Mouse (Mus musculus) stomach, embryonic 14.5 days (tissue): ENCODE data around the gene Nxn. TPM values are rescaled to one million over a fixed set of nuclear protein-coding genes. Genes with fewer than 3 reads are reported as not detected.

Experiments used
- ATAC-seq: fragments of 200-750 bp; cut with Nextera tagmentation; 2 replicates; pipeline ENCODE4 v1.8.0; 2017; ENCODE audit warnings: low read depth, moderate TSS enrichment; ENCODE audit not compliant: insufficient number of reproducible peaks, insufficient read depth, low FRiP score
- H3K27ac ChIP-seq: fragments of 300-500 bp; sonication (generic); 2 replicates; pipeline ENCODE4 v1.5.1; 2014; ENCODE audit warnings: mild to moderate bottlenecking, low read length, moderate library complexity, mixed read lengths
- H3K27me3 ChIP-seq: fragments of 300-500 bp; sonication (generic); 2 replicates; pipeline ENCODE4 v1.6.1; 2014; ENCODE audit warnings: low read length, control low read depth, mixed read lengths; ENCODE audit not compliant: control insufficient read depth, insufficient read depth
- H3K36me3 ChIP-seq: fragments of 300-500 bp; sonication (generic); 2 replicates; pipeline ENCODE4 v1.6.1; 2014; ENCODE audit warnings: mild to moderate bottlenecking, control low read depth, low read length, moderate library complexity, mixed read lengths; ENCODE audit not compliant: control insufficient read depth, insufficient read depth
- H3K4me1 ChIP-seq: fragments of 300-500 bp; sonication (generic); 2 replicates; pipeline ENCODE4 v1.6.1; 2014; ENCODE audit warnings: low read length, control low read depth, mixed read lengths; ENCODE audit not compliant: control insufficient read depth, insufficient read depth
- H3K4me2 ChIP-seq: fragments of 300-500 bp; sonication (generic); replicated peaks from 2 replicates; pipeline ENCODE4 v1.6.1; 2014; ENCODE audit warnings: low read depth, low read length, control low read depth
- H3K4me3 ChIP-seq: fragments of 300-500 bp; sonication (generic); 2 replicates; pipeline ENCODE4 v1.5.1; 2014; ENCODE audit warnings: low read depth, low read length, control low read depth
- H3K9ac ChIP-seq: fragments of 300-500 bp; sonication (generic); replicated peaks from 2 replicates; pipeline ENCODE4 v1.6.1; 2014; ENCODE audit warnings: low read depth, mild to moderate bottlenecking, control low read depth, low read length, moderate library complexity, mixed read lengths
- H3K9me3 ChIP-seq: fragments of 300-500 bp; sonication (generic); 2 replicates; pipeline ENCODE4 v1.6.1; 2016; ENCODE audit warnings: low read depth, low read length, control low read depth; ENCODE audit not compliant: control insufficient read depth
- WGBS: fragments of 180-500 bp; shearing (Covaris S2); extraction: QIAGEN DNeasy Blood & Tissue Kit; methylation state at CpG from one replicate; pipeline ENCODE4 v1.1.7; 2014; 5-methylcytosine and 5-hydroxymethylcytosine counted together
- polyA plus RNA-seq: library from polyadenylated mRNA; unstranded; fragments of >200 nt; fragmentation: Nextera tagmentation; extraction: Ambion mirVana; gene quantifications from 2 replicates; pipeline ENCODE4 v1.2.1, GENCODE M21; 2014

Nxn gene
- polyA plus RNA-seq, 1 experiment from 2014 or later = 50.4 TPM

DNA sequence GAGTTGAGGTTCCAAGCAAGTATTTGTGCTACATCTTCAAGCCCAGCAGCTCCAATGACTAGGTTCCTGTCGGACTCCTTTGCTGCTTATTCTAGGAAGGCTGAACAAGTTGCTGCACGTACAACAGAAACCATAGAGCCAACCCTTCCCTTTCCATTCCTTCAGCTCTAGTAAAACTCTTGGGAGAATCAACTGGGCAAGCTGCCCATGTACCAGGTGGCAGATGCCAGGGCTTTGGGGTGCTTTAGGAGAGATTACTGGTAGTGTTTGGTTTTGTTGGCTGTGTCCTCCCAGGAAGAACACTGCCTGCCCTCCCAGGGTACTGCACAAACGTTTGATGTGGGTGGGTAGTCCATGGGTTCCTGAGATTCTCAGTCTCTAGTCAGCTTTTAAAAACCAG lies 146.9 kb downstream of the Nxn start:
- no peak for ATAC-seq
- no peaks in the 10 kb centered on the region for H3K27me3 ChIP-seq
- peaks cover 19% of the 10 kb centered on the region for H3K36me3 ChIP-seq
- no peaks in the 10 kb centered on the region for H3K4me1 ChIP-seq
- 52% methylated on average over 3 of the region's 3 CpGs for WGBS
- no peak overlapping the region for H3K9ac ChIP-seq
- no peak overlapping the region for H3K27ac ChIP-seq
- no peaks in the 10 kb centered on the region for H3K9me3 ChIP-seq
- no peak overlapping the region for H3K4me2 ChIP-seq
- no peak overlapping the region for H3K4me3 ChIP-seq

DNA sequence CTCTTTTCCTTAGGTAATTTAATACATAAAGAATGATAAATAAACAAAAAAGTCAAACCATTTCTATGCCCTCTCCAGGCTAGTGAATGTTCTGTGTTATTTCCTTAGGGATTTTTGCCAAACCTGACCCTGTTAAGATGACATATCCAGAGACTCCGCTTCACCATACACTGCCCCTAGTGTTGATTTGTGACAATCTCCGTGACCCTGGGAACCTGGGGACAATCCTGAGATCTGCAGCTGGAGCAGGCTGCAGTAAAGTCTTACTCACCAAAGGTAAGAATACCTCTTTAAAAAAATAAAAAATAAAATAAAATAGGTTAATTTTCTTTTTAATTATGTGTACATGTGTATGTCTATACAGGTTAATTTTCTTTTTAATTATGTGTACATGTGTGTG lies 151.7 kb downstream of the Nxn start:
- no peak overlapping the region for H3K9ac ChIP-seq
- no peak overlapping the region for H3K4me2 ChIP-seq
- no peaks in the 10 kb centered on the region for H3K27me3 ChIP-seq
- peaks cover 19% of the 10 kb centered on the region for H3K36me3 ChIP-seq
- no peaks in the 10 kb centered on the region for H3K9me3 ChIP-seq
- ATAC-seq = no peak
- H3K4me3 ChIP-seq = no peak overlapping the region
- peaks cover 5% of the 10 kb centered on the region; the same call in 1 of the 2 replicates for H3K4me1 ChIP-seq
- no peak overlapping the region for H3K27ac ChIP-seq
- 53% methylated on average over 2 of the region's 2 CpGs for WGBS

DNA sequence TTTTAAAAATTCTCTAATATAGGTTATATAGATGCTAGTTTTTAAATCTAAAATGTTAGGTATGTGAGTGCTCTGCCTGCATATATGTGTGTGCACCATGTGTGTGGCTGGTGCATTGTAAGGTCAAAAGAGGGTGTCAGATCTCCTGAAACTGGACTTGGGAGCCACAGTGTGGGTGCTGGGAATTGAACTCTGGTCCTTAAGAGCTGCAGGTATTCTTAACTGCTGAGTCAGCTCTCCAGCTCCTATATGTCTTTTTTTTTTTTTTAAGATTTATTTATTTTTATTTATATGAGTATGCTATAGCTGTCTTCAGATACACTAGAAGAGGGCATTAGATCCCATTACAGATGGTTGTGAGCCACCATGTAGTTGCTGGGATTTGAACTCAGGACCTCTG lies 152.5 kb downstream of the Nxn start:
- Histone ChIP-seq H3K9ac (no peak overlapping the region), H3K9me3 (no peaks in the 10 kb centered on the region), H3K36me3 (peaks cover 19% of the 10 kb centered on the region), H3K4me2 (no peak overlapping the region), H3K4me1 (peaks cover 9% of the 10 kb centered on the region; the same call in 1 of the 2 replicates), H3K27me3 (no peaks in the 10 kb centered on the region), H3K4me3 (no peak overlapping the region), H3K27ac (no peak overlapping the region)
- ATAC-seq = no peak

DNA sequence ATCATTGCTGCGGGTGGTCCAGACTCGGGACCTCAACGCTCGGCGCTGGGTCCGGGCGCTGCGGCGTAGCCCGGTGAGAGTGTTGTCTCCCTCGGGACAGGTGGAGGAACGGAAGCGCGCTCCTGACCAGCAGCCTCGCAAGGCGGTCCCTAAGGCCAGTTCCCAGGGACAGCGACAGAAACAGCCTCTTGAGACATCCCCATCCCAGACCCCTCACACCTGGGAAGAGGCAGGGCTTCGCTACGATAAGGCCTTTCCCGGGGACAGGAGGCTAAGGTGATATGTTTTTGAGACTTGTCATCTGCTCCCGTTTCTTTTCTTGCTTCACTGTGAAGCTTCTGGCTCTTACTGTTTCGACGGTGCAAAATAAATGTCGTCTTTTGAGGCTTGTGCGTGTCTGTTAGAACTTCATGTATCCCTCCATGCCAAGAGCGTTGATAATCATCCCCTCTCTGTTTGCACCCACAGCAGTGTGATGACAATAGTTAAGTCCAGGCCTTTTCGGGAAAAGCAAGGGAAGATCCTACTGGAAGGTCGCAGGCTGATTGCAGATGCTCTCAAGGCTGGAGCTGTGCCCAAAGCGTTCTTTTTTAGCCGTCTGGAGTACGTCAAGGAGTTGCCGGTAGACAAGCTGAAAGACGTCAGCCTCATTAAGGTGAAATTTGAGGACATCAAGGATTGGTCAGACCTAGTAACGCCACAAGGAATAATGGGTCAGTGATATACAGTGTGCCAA lies 155.0 kb downstream of the Nxn start:
- Histone ChIP-seq H3K4me1 (peaks cover 9% of the 10 kb centered on the region; the same call in 1 of the 2 replicates), H3K27ac (peak overlapping the region; percentile 52; the same call in 1 of the 2 replicates), H3K4me2 (peak overlapping the region; percentile 89), H3K4me3 (peak overlapping the region; percentile 92), H3K36me3 (peaks cover 25% of the 10 kb centered on the region), H3K9me3 (no peaks in the 10 kb centered on the region), H3K27me3 (no peaks in the 10 kb centered on the region), H3K9ac (peak overlapping the region; percentile 71)
- 2% methylated on average over 34 of the region's 34 CpGs for WGBS
- ATAC-seq = peak; percentile 35; the same call in 1 of the 2 replicates

DNA sequence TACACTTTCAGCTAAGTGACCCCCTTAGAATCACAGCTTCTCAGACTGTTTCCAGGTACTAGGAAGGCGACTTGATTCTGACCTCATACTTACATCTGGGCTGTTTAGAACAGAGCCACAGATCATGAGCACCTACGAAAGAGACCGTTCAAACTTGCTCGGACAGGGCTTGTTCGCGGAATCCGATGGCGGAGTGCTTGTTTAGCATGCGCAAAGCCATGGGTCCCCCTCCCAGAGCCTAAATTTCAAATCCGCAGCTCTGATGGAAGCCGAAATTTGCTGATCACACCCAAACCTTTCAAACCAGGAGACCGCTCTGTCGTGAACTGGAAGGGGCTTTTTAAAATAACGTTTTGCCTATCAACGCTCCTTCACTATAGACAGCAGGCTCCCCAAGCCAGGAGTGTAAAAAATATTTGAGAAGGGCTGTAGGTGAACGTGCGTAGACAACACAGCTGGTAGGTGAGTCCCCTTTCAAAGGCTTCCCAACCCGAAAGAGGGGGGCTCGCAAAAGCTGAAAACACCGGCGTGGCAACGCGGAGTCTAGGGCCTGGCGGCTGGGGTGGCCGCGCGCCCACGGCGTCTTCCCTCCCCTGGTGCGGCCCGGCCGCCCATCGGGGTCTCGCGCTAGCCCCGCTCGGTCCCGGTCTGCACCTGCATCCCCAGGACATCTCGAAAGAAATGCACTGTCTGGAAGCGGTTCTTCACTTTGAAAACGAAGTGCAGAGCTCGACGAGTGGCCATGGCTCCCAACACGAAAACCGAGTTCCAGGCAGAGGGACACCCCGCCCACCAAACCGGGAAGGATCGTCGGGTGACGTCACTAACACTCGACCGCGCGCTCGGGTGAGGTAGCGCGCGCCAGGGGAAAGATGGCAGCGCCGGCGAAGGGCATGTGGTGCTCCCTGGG lies 155.8 kb downstream of the Nxn start, which contains the start of the genes Mrm3 and Glod4:
Gene Mrm3 (plus strand): TSS at position 815 of the 910 bp plus-strand sequence.
Gene Glod4 (minus strand): TSS at position 825 of the 910 bp plus-strand sequence.
- Histone ChIP-seq H3K4me1 (peaks cover 9% of the 10 kb centered on the region; the same call in 1 of the 2 replicates), H3K4me3 (peak within 1 kb of the TSS; percentile 92), H3K36me3 (peaks cover 19% of the 10 kb centered on the region), H3K9me3 (no peaks in the 10 kb centered on the region), H3K4me2 (peak within 1 kb of the TSS; percentile 89), H3K9ac (peak within 1 kb of the TSS; percentile 71), H3K27me3 (no peaks in the 10 kb centered on the region), H3K27ac (peak within 1 kb of the TSS; percentile 78)
- under 1% methylated on average over 61 of the region's 61 CpGs for WGBS
- ATAC-seq = peak; percentile 88

DNA sequence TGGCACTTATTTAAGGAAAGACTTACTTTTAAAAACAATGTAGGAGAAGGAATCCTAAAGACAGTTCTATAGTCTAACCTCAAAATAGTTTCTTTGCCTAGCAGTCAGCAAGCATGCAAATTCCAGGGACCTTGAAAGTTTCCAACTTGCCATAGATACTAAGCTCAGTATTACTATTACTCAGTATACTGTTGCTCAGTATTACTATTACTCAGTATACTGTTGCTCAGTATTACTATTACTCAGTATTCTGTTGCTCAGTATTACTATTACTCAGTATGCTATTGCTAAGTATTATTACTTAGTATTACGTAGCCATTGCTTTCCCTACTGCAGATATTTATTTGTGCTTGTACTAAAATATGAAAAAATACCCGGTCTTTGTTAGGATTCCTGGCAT lies 159.2 kb downstream of the Nxn start:
- H3K9me3 ChIP-seq = no peaks in the 10 kb centered on the region
- no peak overlapping the region for H3K4me2 ChIP-seq
- no peak overlapping the region for H3K27ac ChIP-seq
- H3K36me3 ChIP-seq = peaks cover 35% of the 10 kb centered on the region
- peaks cover 9% of the 10 kb centered on the region; the same call in 1 of the 2 replicates for H3K4me1 ChIP-seq
- ATAC-seq = no peak
- 95% methylated on average over 2 of the region's 2 CpGs for WGBS
- H3K4me3 ChIP-seq = no peak overlapping the region
- no peak overlapping the region for H3K9ac ChIP-seq
- H3K27me3 ChIP-seq = no peaks in the 10 kb centered on the region

DNA sequence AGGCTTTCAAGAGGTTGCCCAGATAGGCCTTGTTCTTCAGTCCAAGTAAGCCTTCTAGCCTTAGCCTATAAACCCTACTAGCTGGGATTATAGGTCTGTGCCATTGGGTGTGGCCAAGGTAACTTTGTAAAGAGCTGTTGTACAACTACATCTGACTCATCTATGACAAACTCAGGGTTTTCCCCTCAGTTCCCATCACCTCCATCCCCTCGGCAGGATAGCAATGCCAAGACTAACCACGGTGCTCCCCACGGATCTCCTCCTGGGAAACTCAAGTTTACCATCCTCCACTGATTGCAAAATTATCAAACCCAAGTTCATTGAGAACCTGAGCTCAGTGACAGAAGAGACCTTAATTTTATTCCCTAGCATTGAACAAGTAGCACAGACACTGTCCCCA lies 162.8 kb downstream of the Nxn start:
- Histone ChIP-seq H3K9me3 (no peaks in the 10 kb centered on the region), H3K4me3 (no peak overlapping the region), H3K4me2 (no peak overlapping the region), H3K9ac (no peak overlapping the region), H3K4me1 (no peaks in the 10 kb centered on the region), H3K27ac (no peak overlapping the region), H3K36me3 (peaks cover 64% of the 10 kb centered on the region), H3K27me3 (no peaks in the 10 kb centered on the region)
- 90% methylated on average over 3 of the region's 3 CpGs for WGBS
- ATAC-seq = no peak

DNA sequence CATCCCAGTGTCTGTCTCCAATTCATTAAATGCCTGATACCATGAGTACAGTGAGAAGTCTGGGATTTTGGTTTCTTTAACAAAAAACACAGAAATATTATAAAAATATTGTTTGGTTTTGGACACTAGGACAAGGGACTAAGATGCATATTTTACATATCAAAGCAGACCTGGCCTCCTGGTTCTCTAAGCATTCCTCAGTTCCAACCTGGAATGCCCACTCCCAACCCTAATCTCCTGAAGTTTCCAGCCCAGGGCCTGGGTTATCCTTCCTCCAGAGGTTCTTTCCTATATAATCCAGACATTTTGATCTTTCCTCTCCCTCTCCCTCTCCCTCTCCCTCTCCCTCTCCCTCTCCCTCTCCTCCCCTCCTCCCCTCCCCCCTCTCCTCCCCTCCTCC lies 173.9 kb downstream of the Nxn start:
- ATAC-seq = no peak
- no peak overlapping the region for H3K9ac ChIP-seq
- H3K4me3 ChIP-seq = no peak overlapping the region
- H3K4me1 ChIP-seq = no peaks in the 10 kb centered on the region
- H3K27me3 ChIP-seq = no peaks in the 10 kb centered on the region
- no peak overlapping the region for H3K4me2 ChIP-seq
- H3K27ac ChIP-seq = no peak overlapping the region
- H3K36me3 ChIP-seq = peaks cover 40% of the 10 kb centered on the region
- no peaks in the 10 kb centered on the region for H3K9me3 ChIP-seq
